In genomic region chr2:179573786-179574185, GRCm38 (mm10) we compare ENCODE assay signal across 21 mouse cellular contexts.
DNase-seq lines count a peak whose midpoint lies in the region; ATAC-seq lines count a peak whose summit lies in the region.
"Had no signal": no experiment of that assay in that cellular context is flagged by ENCODE, and none has a peak within 500 bp of the region (broad histone marks: within the 10 kb centered on the region; RNA-seq: fewer than 3 reads in every experiment).

No protein-coding gene starts in this region.

- no peak overlapping the region for H3K4me2 ChIP-seq in forebrain, embryonic 13.5 days
- H3K4me2 ChIP-seq in neural tube, embryonic 13.5 days, result no peak overlapping the region
- no peak overlapping the region for H3K4me2 ChIP-seq in limb, embryonic 12.5 days
- H3K4me2 ChIP-seq: embryonic facial prominence, embryonic 12.5 days; embryonic facial prominence, embryonic 15.5 days had no signal

- peaks cover 57% of the 10 kb centered on the region for H3K4me1 ChIP-seq in forebrain, embryonic 10.5 days
- H3K4me1 ChIP-seq in forebrain, embryonic 13.5 days, result peaks cover 59% of the 10 kb centered on the region
- H3K4me1 ChIP-seq in neural tube, embryonic 13.5 days (replicated peaks), result peaks cover 61% of the 10 kb centered on the region
- H3K4me1 ChIP-seq in limb, embryonic 10.5 days, result peaks cover 25% of the 10 kb centered on the region
- H3K4me1 ChIP-seq in limb, embryonic 12.5 days (replicated peaks), result peaks cover 44% of the 10 kb centered on the region
- H3K4me1 ChIP-seq: embryonic facial prominence, embryonic 15.5 days had no signal

- H3K36me3 ChIP-seq in forebrain, embryonic 10.5 days (replicated peaks), result peaks cover 6% of the 10 kb centered on the region; the same call in 1 of the 2 replicates
- no peaks in the 10 kb centered on the region for H3K36me3 ChIP-seq in forebrain, embryonic 13.5 days (ENCODE audit: poor library complexity, severe bottlenecking)
- H3K36me3 ChIP-seq in neural tube, embryonic 13.5 days, result no peaks in the 10 kb centered on the region
- no peaks in the 10 kb centered on the region for H3K36me3 ChIP-seq in limb, embryonic 10.5 days
- H3K36me3 ChIP-seq in limb, embryonic 12.5 days, result no peaks in the 10 kb centered on the region
- H3K36me3 ChIP-seq: embryonic facial prominence, embryonic 12.5 days; embryonic facial prominence, embryonic 15.5 days had no signal

- no peaks in the 10 kb centered on the region for H3K9me3 ChIP-seq in forebrain, embryonic 10.5 days
- H3K9me3 ChIP-seq in forebrain, embryonic 13.5 days (replicated peaks), result no peaks in the 10 kb centered on the region
- no peaks in the 10 kb centered on the region for H3K9me3 ChIP-seq in neural tube, embryonic 13.5 days
- no peaks in the 10 kb centered on the region for H3K9me3 ChIP-seq in limb, embryonic 10.5 days (replicated peaks)
- H3K9me3 ChIP-seq in limb, embryonic 12.5 days, result no peaks in the 10 kb centered on the region
- H3K9me3 ChIP-seq: embryonic facial prominence, embryonic 12.5 days; embryonic facial prominence, embryonic 15.5 days had no signal

- H3K27ac ChIP-seq in forebrain, embryonic 10.5 days, result peak overlapping the region; percentile 8; the same call in 1 of the 2 replicates
- H3K27ac ChIP-seq in forebrain, embryonic 13.5 days, result no peak overlapping the region
- no peak overlapping the region for H3K27ac ChIP-seq in neural tube, embryonic 13.5 days (replicated peaks)
- H3K27ac ChIP-seq in limb, embryonic 10.5 days, result 0 out of 2 replicates have a peak overlapping the region, but pooled peaks have one; percentile 3
- H3K27ac ChIP-seq in limb, embryonic 12.5 days, result 0 out of 2 replicates have a peak overlapping the region, but pooled peaks have one; percentile 25
- H3K27ac ChIP-seq: embryonic facial prominence, embryonic 12.5 days; embryonic facial prominence, embryonic 15.5 days had no signal

- WGBS in forebrain, embryonic 10.5 days, result 85% methylated on average over 6 of the region's 6 CpGs
- WGBS in forebrain, embryonic 13.5 days, result 60% methylated on average over 6 of the region's 6 CpGs
- WGBS in neural tube, embryonic 13.5 days, result 38% methylated on average over 6 of the region's 6 CpGs
- 90% methylated on average over 6 of the region's 6 CpGs for WGBS in limb, embryonic 10.5 days
- WGBS in limb, embryonic 12.5 days, result 69% methylated on average over 6 of the region's 6 CpGs

- H3K9ac ChIP-seq in forebrain, embryonic 13.5 days, result no peak overlapping the region
- 0 out of 2 replicates have a peak overlapping the region, but pooled peaks have one; percentile 17 for H3K9ac ChIP-seq in neural tube, embryonic 13.5 days
- no peak overlapping the region for H3K9ac ChIP-seq in limb, embryonic 12.5 days (replicated peaks)
- H3K9ac ChIP-seq: embryonic facial prominence, embryonic 12.5 days; embryonic facial prominence, embryonic 15.5 days had no signal

- H3K27me3 ChIP-seq in forebrain, embryonic 10.5 days (ENCODE audit: poor library complexity, severe bottlenecking), result 0 out of 2 replicates have a peak, but pooled peaks cover 11% of the 10 kb centered on the region
- H3K27me3 ChIP-seq in forebrain, embryonic 13.5 days, result no peaks in the 10 kb centered on the region
- peaks cover 3% of the 10 kb centered on the region; the same call in 1 of the 2 replicates for H3K27me3 ChIP-seq in neural tube, embryonic 13.5 days
- H3K27me3 ChIP-seq in limb, embryonic 10.5 days (ENCODE audit: low read depth, poor library complexity, severe bottlenecking), result peaks cover 15% of the 10 kb centered on the region; the same call in 1 of the 2 replicates
- peaks cover 12% of the 10 kb centered on the region for H3K27me3 ChIP-seq in limb, embryonic 12.5 days
- H3K27me3 ChIP-seq: embryonic facial prominence, embryonic 12.5 days; embryonic facial prominence, embryonic 15.5 days had no signal

- no peak for ATAC-seq in forebrain, embryonic 13.5 days
- ATAC-seq in neural tube, embryonic 13.5 days (ENCODE audit: low read depth), result peak; percentile 30; the same call in 1 of the 2 replicates
- no peak for ATAC-seq in limb, embryonic 12.5 days (ENCODE audit: insufficient number of reproducible peaks, insufficient read depth, low FRiP score, low TSS enrichment, low read depth)
- ATAC-seq: forebrain, embryonic 14.5 days; forebrain, embryonic 16.5 days had no signal

- no peak for DNase-seq in forebrain, embryonic 10.5 days (ENCODE audit: extremely low spot score, low spot score)
- no peak for DNase-seq in neural tube, embryonic 10.5 days (ENCODE audit: extremely low spot score, low spot score)
- DNase-seq in limb, embryonic 10.5 days (ENCODE audit: low spot score), result no peak
- DNase-seq in spleen, adult 18-20 months, result no peak
- DNase-seq: adrenal gland, adult 2 months; adrenal gland, postnatal 10 days; adrenal gland, postnatal 25 days; cerebellum, adult 11 months; cerebellum, adult 18-20 months; cerebellum, adult 8-10 months; cerebellum, adult 9-11 months; cerebellum, postnatal 14 days; cerebellum, postnatal 36 days had no signal

- H3K4me3 ChIP-seq in forebrain, embryonic 10.5 days, result no peak overlapping the region
- H3K4me3 ChIP-seq in forebrain, embryonic 13.5 days, result no peak overlapping the region
- no peak overlapping the region for H3K4me3 ChIP-seq in neural tube, embryonic 13.5 days
- H3K4me3 ChIP-seq in limb, embryonic 10.5 days, result no peak overlapping the region
- H3K4me3 ChIP-seq in limb, embryonic 12.5 days (replicated peaks), result no peak overlapping the region
- H3K4me3 ChIP-seq: embryonic facial prominence, embryonic 12.5 days; embryonic facial prominence, embryonic 15.5 days; erythroblast, embryonic 14.5 days had no signal

Comparison
In these comparisons a context has a peak if more than half of its experiments do, and no peak if none do; other contexts are left out.
1. H3K27ac ChIP-seq: peak in forebrain, embryonic 10.5 days (single experiment), limb, embryonic 10.5 days (single experiment) and limb, embryonic 12.5 days (single experiment); none in forebrain, embryonic 13.5 days (single experiment) and neural tube, embryonic 13.5 days (single experiment).